Mouse (Mus musculus) hindbrain, postnatal 0 days (tissue): ENCODE measurements around the gene Ccdc186. TPM values are rescaled to one million over a fixed set of nuclear protein-coding genes. Genes with fewer than 3 reads are reported as not detected.

Experiments
- ATAC-seq: fragments of 200-750 bp; cut with Nextera tagmentation; 2 replicates; pipeline ENCODE4 v1.8.0; 2017; ENCODE audit warnings: mild to moderate bottlenecking, moderate TSS enrichment, moderate library complexity
- DNase-seq: peaks from one replicate; pipeline ENCODE4 v3.0.0-alpha.2; 2015; ENCODE audit warnings: low spot score
- H3K27ac ChIP-seq: fragments of 300-500 bp; sonication (generic); 2 replicates; pipeline ENCODE4 v1.5.1; 2014; ENCODE audit warnings: mild to moderate bottlenecking
- H3K27me3 ChIP-seq: fragments of 300-500 bp; sonication (generic); 2 replicates; pipeline ENCODE4 v1.6.1; 2014; ENCODE audit warnings: low read length, mixed read lengths; ENCODE audit not compliant: insufficient read depth
- H3K36me3 ChIP-seq: fragments of 300-500 bp; sonication (generic); 2 replicates; pipeline ENCODE4 v1.6.1; 2014; ENCODE audit warnings: low read length, mixed read lengths; ENCODE audit not compliant: insufficient read depth
- H3K4me1 ChIP-seq: fragments of 300-500 bp; sonication (generic); 2 replicates; pipeline ENCODE4 v1.6.1; 2014; ENCODE audit warnings: antibody characterized with exemption, low read length, mixed read lengths; ENCODE audit not compliant: insufficient read depth
- H3K4me2 ChIP-seq: fragments of 300-500 bp; sonication (generic); 2 replicates; pipeline ENCODE4 v1.6.1; 2014; ENCODE audit warnings: low read depth, mild to moderate bottlenecking, low read length, moderate library complexity, mixed read lengths
- H3K4me3 ChIP-seq: fragments of 300-500 bp; sonication (generic); 2 replicates; pipeline ENCODE4 v1.5.1; 2014; ENCODE audit warnings: low read length
- H3K9ac ChIP-seq: fragments of 300-500 bp; sonication (generic); replicated peaks from 2 replicates; pipeline ENCODE4 v1.6.1; 2014; ENCODE audit warnings: mild to moderate bottlenecking, low read length, moderate library complexity, mixed read lengths
- H3K9me3 ChIP-seq: fragments of 300-500 bp; sonication (generic); 2 replicates; pipeline ENCODE4 v1.6.1; 2016; ENCODE audit warnings: low read length, mixed read lengths
- CTCF ChIP-seq: IDR thresholded peaks from 2 replicates; pipeline ENCODE4 v1.5.1; 2016; ENCODE audit warnings: antibody characterized with exemption, control low read depth, low read depth
- WGBS: fragments of 180-500 bp; shearing (Covaris S2); extraction: QIAGEN DNeasy Blood & Tissue Kit; methylation state at CpG from one replicate; pipeline ENCODE4 v1.1.7; 2014; 5-methylcytosine and 5-hydroxymethylcytosine counted together
- polyA plus RNA-seq: library from polyadenylated mRNA; unstranded; fragments of >200 nt; fragmentation: Nextera tagmentation; extraction: Ambion mirVana; gene quantifications from 2 replicates; pipeline ENCODE4 v1.2.1, GENCODE M21; 2015
- total RNA-seq: library from RNA; depleted of rRNA; stranded (reverse); fragments of >200 nt; gene quantifications from 2 replicates; pipeline ENCODE4 v1.2.3, GENCODE M21; 2014

The Ccdc186 gene
- total and polyA plus RNA-seq, 2 experiments from 2014 or later, result 12.4 to 22.7 TPM

GRCm38 (mm10) chr19:56802352-56802746, 19.6 kb downstream of the Ccdc186 start:
- Histone ChIP-seq H3K27ac (no peak overlapping the region), H3K4me3 (no peak overlapping the region), H3K4me1 (no peaks in the 10 kb centered on the region), H3K36me3 (peaks cover 30% of the 10 kb centered on the region), H3K9ac (no peak overlapping the region), H3K9me3 (no peaks in the 10 kb centered on the region), H3K4me2 (no peak overlapping the region), H3K27me3 (no peaks in the 10 kb centered on the region)
- no peak for DNase-seq
- no peak for ATAC-seq
- TF ChIP-seq CTCF, result no peak
- WGBS, result 71% methylated on average over 3 of the region's 3 CpGs

DNA sequence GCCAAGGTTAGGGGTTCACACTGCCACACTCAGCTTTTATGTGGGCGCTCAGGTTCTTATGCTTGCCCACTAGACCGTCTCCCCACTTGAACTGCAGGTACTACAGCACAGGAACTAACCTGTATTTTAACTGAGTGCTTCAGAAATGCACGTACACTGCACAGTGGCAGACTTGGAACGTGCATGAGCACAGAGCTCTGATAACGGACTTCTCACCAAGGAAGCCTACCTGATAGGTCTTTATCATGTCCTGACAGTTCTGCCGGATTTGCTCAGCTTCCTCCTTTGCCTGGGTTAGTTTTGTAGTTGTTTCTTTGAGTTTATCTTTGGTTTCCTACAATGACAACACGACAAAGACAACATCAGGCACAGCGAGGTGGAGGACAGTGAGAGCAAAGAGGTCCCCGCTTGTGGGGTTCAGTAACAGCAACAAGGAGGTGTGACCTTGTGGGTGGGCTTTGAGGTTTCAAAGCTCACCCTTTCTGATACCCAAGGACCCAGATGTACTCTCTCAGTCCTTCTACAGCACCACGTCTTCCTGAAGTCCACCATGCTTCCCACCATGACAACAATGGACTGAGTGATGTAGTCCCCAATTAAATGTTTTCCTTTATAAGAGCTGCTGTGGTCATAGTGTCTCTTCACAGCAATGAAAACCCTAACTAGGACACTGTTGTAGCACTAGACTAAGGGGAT, 20.2 kb downstream of the Ccdc186 start:
- no peak for TF ChIP-seq CTCF
- Histone ChIP-seq H3K36me3 (peaks cover 29% of the 10 kb centered on the region), H3K9ac (no peak overlapping the region), H3K9me3 (no peaks in the 10 kb centered on the region), H3K4me3 (no peak overlapping the region), H3K4me2 (no peak overlapping the region), H3K27ac (no peak overlapping the region), H3K27me3 (no peaks in the 10 kb centered on the region), H3K4me1 (no peaks in the 10 kb centered on the region)
- DNase-seq (no peak), ATAC-seq (no peak)
- WGBS, result 92% methylated on average over 10 of the region's 10 CpGs

- Histone ChIP-seq H3K27ac (no peak overlapping the region), H3K4me3 (no peak overlapping the region), H3K27me3 (no peaks in the 10 kb centered on the region), H3K9me3 (no peaks in the 10 kb centered on the region), H3K4me1 (no peaks in the 10 kb centered on the region), H3K36me3 (peaks cover 34% of the 10 kb centered on the region), H3K4me2 (no peak overlapping the region), H3K9ac (no peak overlapping the region)
- ATAC-seq (no peak), DNase-seq (no peak)
- no peak for TF ChIP-seq CTCF
- WGBS, result 85% methylated on average over 7 of the region's 7 CpGs
These were observed 20.9 kb downstream of the Ccdc186 start for GRCm38 (mm10) chr19:56800930-56801655.

DNA sequence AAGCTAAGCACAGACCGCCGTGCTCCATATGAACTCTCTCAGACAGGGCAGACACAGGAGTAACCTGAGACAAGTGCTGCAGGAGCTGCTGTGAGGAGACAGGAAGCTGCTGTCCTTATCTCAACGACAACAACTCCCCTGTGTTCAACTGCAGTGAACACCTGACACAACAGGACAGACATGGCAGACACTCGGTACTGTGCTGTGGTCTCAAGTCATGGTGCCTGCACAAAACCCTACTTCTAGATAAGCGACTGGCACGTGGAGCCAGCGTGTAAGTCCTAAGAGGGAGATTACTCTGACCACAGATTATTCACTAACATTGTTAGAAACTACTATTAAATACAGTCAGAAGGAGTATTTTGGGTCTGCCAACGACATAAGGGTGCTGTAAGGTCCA, 21.8 kb downstream of the Ccdc186 start:
- ATAC-seq, result no peak
- no peak for DNase-seq
- Histone ChIP-seq H3K4me1 (no peaks in the 10 kb centered on the region), H3K9ac (no peak overlapping the region), H3K27ac (no peak overlapping the region), H3K4me2 (no peak overlapping the region), H3K4me3 (no peak overlapping the region), H3K9me3 (no peaks in the 10 kb centered on the region), H3K36me3 (peaks cover 35% of the 10 kb centered on the region), H3K27me3 (no peaks in the 10 kb centered on the region)
- WGBS, result 92% methylated on average over 8 of the region's 8 CpGs
- TF ChIP-seq CTCF, result no peak

GRCm38 (mm10) chr19:56797376-56797775, 24.6 kb downstream of the Ccdc186 start:
- ATAC-seq (no peak), DNase-seq (no peak)
- H3K4me3 ChIP-seq, result no peak overlapping the region
- H3K36me3 ChIP-seq, result peaks cover 50% of the 10 kb centered on the region
- H3K27me3 ChIP-seq, result no peaks in the 10 kb centered on the region
- 96% methylated on average over 11 of the region's 11 CpGs for whole genome bisulfite sequencing
- no peak overlapping the region for H3K4me2 ChIP-seq
- H3K9ac ChIP-seq, result no peak overlapping the region
- no peak for TF ChIP-seq CTCF
- no peaks in the 10 kb centered on the region for H3K9me3 ChIP-seq
- H3K4me1 ChIP-seq, result no peaks in the 10 kb centered on the region
- no peak overlapping the region for H3K27ac ChIP-seq

- Histone ChIP-seq H3K4me3 (no peak overlapping the region), H3K4me1 (no peaks in the 10 kb centered on the region), H3K9me3 (no peaks in the 10 kb centered on the region), H3K27me3 (no peaks in the 10 kb centered on the region), H3K9ac (no peak overlapping the region), H3K36me3 (peaks cover 22% of the 10 kb centered on the region), H3K4me2 (no peak overlapping the region), H3K27ac (no peak overlapping the region)
- 87% methylated on average over 5 of the region's 5 CpGs for WGBS
- TF ChIP-seq CTCF, result no peak
- ATAC-seq (no peak), DNase-seq (no peak)
These were observed 33.0 kb downstream of the Ccdc186 start for GRCm38 (mm10) chr19:56788952-56789351.

DNA sequence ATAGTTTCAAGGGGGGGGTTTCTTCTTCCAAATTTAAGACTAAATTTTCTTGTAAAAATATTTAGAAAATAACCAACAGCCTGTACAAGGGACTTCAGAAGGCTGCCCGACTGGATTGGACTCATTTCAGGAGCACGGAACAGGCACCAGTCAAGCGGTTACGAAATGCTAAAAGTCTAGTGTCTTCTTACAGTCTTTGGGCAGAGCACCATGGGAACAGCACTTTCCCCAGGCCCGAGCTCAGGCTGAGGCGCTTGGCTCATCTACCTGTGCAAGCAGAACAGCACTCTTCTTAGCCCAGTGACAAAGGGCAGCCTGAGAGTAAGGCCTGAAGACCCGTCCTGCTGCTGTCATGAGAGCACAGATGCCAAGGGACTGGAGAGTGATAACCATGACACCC, 34.1 kb downstream of the Ccdc186 start:
- no peak for DNase-seq
- Histone ChIP-seq H3K27me3 (no peaks in the 10 kb centered on the region), H3K9ac (no peak overlapping the region), H3K9me3 (no peaks in the 10 kb centered on the region), H3K4me2 (no peak overlapping the region), H3K4me1 (no peaks in the 10 kb centered on the region), H3K36me3 (peaks cover 15% of the 10 kb centered on the region), H3K4me3 (no peak overlapping the region), H3K27ac (no peak overlapping the region)
- 84% methylated on average over 7 of the region's 7 CpGs for WGBS
- no peak for TF ChIP-seq CTCF
- no peak for ATAC-seq
